Mouse (Mus musculus): ENCODE data around the gene Lhx3. TPM values are rescaled to one million over a fixed set of nuclear protein-coding genes. Genes with fewer than 3 reads are reported as not detected.

The Lhx3 gene
- total RNA-seq, 1 experiment, result 0.13 TPM

GRCm38 (mm10) chr2:26209566-26209965, 1.5 kb upstream of the Lhx3 start:
- H3K9ac ChIP-seq (ENCODE audit: insufficient read depth, low read depth, low read length, poor library complexity, severe bottlenecking), result no peak overlapping the region
- peaks cover 25% of the 10 kb centered on the region for H3K36me3 ChIP-seq (ENCODE audit: control insufficient read depth, insufficient read depth, low read length, poor library complexity, severe bottlenecking)
- no peaks in the 10 kb centered on the region for H3K4me1 ChIP-seq (ENCODE audit: control insufficient read depth in 2 of 2, insufficient read depth in 2 of 2, low read length in 2 of 2, poor library complexity in 1 of 2)
- no peak overlapping the region for H3K27ac ChIP-seq (ENCODE audit: insufficient read depth, low read depth, low read length, poor library complexity, severe bottlenecking)
- in situ Hi-C loops (cut with MboI; ENCODE audit: low sequenced_read_pairs in 2 of 2, unreplicated experiment in 2 of 2), result no loop called here
- no peaks in the 10 kb centered on the region for H3K9me3 ChIP-seq (ENCODE audit: control insufficient read depth, insufficient read depth, low read depth, low read length)
- H3K4me3 ChIP-seq (ENCODE audit: insufficient read depth in 1 of 2, low read depth in 1 of 2, low read length in 2 of 2, poor library complexity in 1 of 2, severe bottlenecking in 1 of 2), result no peak overlapping the region
- no peak for DNase-seq (ENCODE audit: low read depth, low spot score)
- TF ChIP-seq MAFK (IDR thresholded peaks at IDR 0.05; ENCODE audit: insufficient read depth, low read depth, low read length), result no peak
- TF ChIP-seq ZC3H11A (IDR thresholded peaks at IDR 0.05; ENCODE audit: borderline replicate concordance, low read depth, low read length), result no peak
- no peak for TF ChIP-seq CHD2 (IDR thresholded peaks at IDR 0.05; ENCODE audit: low read depth, low read length)
- TF ChIP-seq ZNF384 (IDR thresholded peaks at IDR 0.05; ENCODE audit: low read depth, low read length), result no peak

- Histone ChIP-seq H3K27ac (ENCODE audit: insufficient read depth, low read depth, low read length, poor library complexity, severe bottlenecking) (no peak overlapping the region), H3K4me3 (ENCODE audit: insufficient read depth in 1 of 2, low read depth in 1 of 2, low read length in 2 of 2, poor library complexity in 1 of 2, severe bottlenecking in 1 of 2) (no peak overlapping the region), H3K9me3 (ENCODE audit: control insufficient read depth, insufficient read depth, low read depth, low read length) (no peaks in the 10 kb centered on the region), H3K4me1 (ENCODE audit: control insufficient read depth in 2 of 2, insufficient read depth in 2 of 2, low read length in 2 of 2, poor library complexity in 1 of 2) (peaks cover 0 to 2% of the 10 kb centered on the region in 2 experiments; a peak in 1 of 4 replicates), H3K36me3 (ENCODE audit: control insufficient read depth, insufficient read depth, low read length, poor library complexity, severe bottlenecking) (peaks cover 16% of the 10 kb centered on the region), H3K9ac (ENCODE audit: insufficient read depth, low read depth, low read length, poor library complexity, severe bottlenecking) (no peak overlapping the region)
- in situ Hi-C loops (cut with MboI; ENCODE audit: low sequenced_read_pairs in 2 of 2, unreplicated experiment in 2 of 2), result no loop called here
- TF ChIP-seq CHD2 (IDR thresholded peaks at IDR 0.05; ENCODE audit: low read depth, low read length) (no peak), MAFK (IDR thresholded peaks at IDR 0.05; ENCODE audit: insufficient read depth, low read depth, low read length) (no peak), ZNF384 (IDR thresholded peaks at IDR 0.05; ENCODE audit: low read depth, low read length) (no peak), ZC3H11A (IDR thresholded peaks at IDR 0.05; ENCODE audit: borderline replicate concordance, low read depth, low read length) (no peak), HCFC1 (IDR thresholded peaks at IDR 0.05; ENCODE audit: borderline replicate concordance, insufficient read depth, low read length) (no peak)
- no peak for DNase-seq (ENCODE audit: low read depth, low spot score)
Observed at GRCm38 (mm10) chr2:26207559-26207958, 530 bp downstream of the Lhx3 start.

GRCm38 (mm10) chr2:26205761-26206160, 2.3 kb downstream of the Lhx3 start:
- no peak overlapping the region; a peak in 1 of 4 replicates for H3K4me3 ChIP-seq (ENCODE audit: insufficient read depth in 1 of 2, low read depth in 1 of 2, low read length in 2 of 2, poor library complexity in 1 of 2, severe bottlenecking in 1 of 2)
- no peak for DNase-seq (ENCODE audit: low read depth, low spot score)
- H3K36me3 ChIP-seq (ENCODE audit: control insufficient read depth, insufficient read depth, low read length, poor library complexity, severe bottlenecking), result peaks cover 4% of the 10 kb centered on the region; the same call in 1 of the 2 replicates
- in situ Hi-C loops (cut with MboI; ENCODE audit: low sequenced_read_pairs in 2 of 2, unreplicated experiment in 2 of 2), result no loop called here
- no peak overlapping the region for H3K9ac ChIP-seq (ENCODE audit: insufficient read depth, low read depth, low read length, poor library complexity, severe bottlenecking)
- peaks cover 0 to 7% of the 10 kb centered on the region in 2 experiments; a peak in 1 of 4 replicates for H3K4me1 ChIP-seq (ENCODE audit: control insufficient read depth in 2 of 2, insufficient read depth in 2 of 2, low read length in 2 of 2, poor library complexity in 1 of 2)
- TF ChIP-seq MAFK (IDR thresholded peaks at IDR 0.05; ENCODE audit: insufficient read depth, low read depth, low read length) (no peak), ZC3H11A (IDR thresholded peaks at IDR 0.05; ENCODE audit: borderline replicate concordance, low read depth, low read length) (no peak), HCFC1 (IDR thresholded peaks at IDR 0.05; ENCODE audit: borderline replicate concordance, insufficient read depth, low read length) (no peak)
- H3K27ac ChIP-seq (ENCODE audit: insufficient read depth, low read depth, low read length, poor library complexity, severe bottlenecking), result no peak overlapping the region
- H3K9me3 ChIP-seq (ENCODE audit: control insufficient read depth, insufficient read depth, low read depth, low read length), result no peaks in the 10 kb centered on the region

GRCm38 (mm10) chr2:26205126-26205525, 3.0 kb downstream of the Lhx3 start:
- no peak overlapping the region for H3K4me3 ChIP-seq (ENCODE audit: insufficient read depth in 1 of 2, low read depth in 1 of 2, low read length in 2 of 2, poor library complexity in 1 of 2, severe bottlenecking in 1 of 2)
- DNase-seq (ENCODE audit: low read depth, low spot score), result no peak
- no peak overlapping the region for H3K9ac ChIP-seq (ENCODE audit: insufficient read depth, low read depth, low read length, poor library complexity, severe bottlenecking)
- TF ChIP-seq MAFK (IDR thresholded peaks at IDR 0.05; ENCODE audit: insufficient read depth, low read depth, low read length), result no peak
- TF ChIP-seq ZNF384 (IDR thresholded peaks at IDR 0.05; ENCODE audit: low read depth, low read length), result no peak
- no peak for TF ChIP-seq HCFC1 (IDR thresholded peaks at IDR 0.05; ENCODE audit: borderline replicate concordance, insufficient read depth, low read length)
- no peak for TF ChIP-seq CHD2 (IDR thresholded peaks at IDR 0.05; ENCODE audit: low read depth, low read length)
- TF ChIP-seq ZC3H11A (IDR thresholded peaks at IDR 0.05; ENCODE audit: borderline replicate concordance, low read depth, low read length), result no peak
- peaks cover under 1% of the 10 kb centered on the region; the same call in 1 of the 2 replicates for H3K36me3 ChIP-seq (ENCODE audit: control insufficient read depth, insufficient read depth, low read length, poor library complexity, severe bottlenecking)
- peaks cover 0 to 7% of the 10 kb centered on the region in 2 experiments; a peak in 1 of 4 replicates for H3K4me1 ChIP-seq (ENCODE audit: control insufficient read depth in 2 of 2, insufficient read depth in 2 of 2, low read length in 2 of 2, poor library complexity in 1 of 2)
- H3K27ac ChIP-seq (ENCODE audit: insufficient read depth, low read depth, low read length, poor library complexity, severe bottlenecking), result no peak overlapping the region
- H3K9me3 ChIP-seq (ENCODE audit: control insufficient read depth, insufficient read depth, low read depth, low read length), result no peaks in the 10 kb centered on the region
- in situ Hi-C loops (cut with MboI; ENCODE audit: low sequenced_read_pairs in 2 of 2, unreplicated experiment in 2 of 2), result no loop called here

All from ES-E14 (cell line).